Mouse (Mus musculus): ENCODE data around the gene Prss48.

Prss48 gene

GRCm38 (mm10) chr3:85950914-85951313 is 51.4 kb downstream of the Prss48 start:
- no peak for DNase-seq (ENCODE audit: low spot score in 2 of 2)

Measured in frontal cortex, postnatal 10 days (tissue).